Mouse (Mus musculus): ENCODE results near the gene Fibcd1. TPM values are rescaled to one million over a fixed set of nuclear protein-coding genes. Genes with fewer than 3 reads are reported as not detected.

Gene Fibcd1
- total and polyA plus RNA-seq, 2 experiments: not detected

- no peak for TF ChIP-seq CTCF (IDR thresholded peaks at IDR 0.05; ENCODE audit: low read depth, low read length)
- TF ChIP-seq POLR2A (IDR thresholded peaks at IDR 0.05; ENCODE audit: extremely low read depth, insufficient read depth, low read length): no peak
- Histone ChIP-seq H3K27me3 (ENCODE audit: control insufficient read depth, insufficient read depth, low read length) (peaks cover 21% of the 10 kb centered on the region), H3K36me3 (ENCODE audit: control insufficient read depth, insufficient read depth, low read length) (no peaks in the 10 kb centered on the region), H3K79me2 (ENCODE audit: control insufficient read depth, insufficient read depth, low read length) (no peaks in the 10 kb centered on the region), H3K4me3 (ENCODE audit: insufficient read depth, low read depth, low read length) (no peak overlapping the region), H3K4me1 (ENCODE audit: control insufficient read depth, insufficient read depth, low read length) (peaks cover 2% of the 10 kb centered on the region; the same call in 1 of the 2 replicates), H3K9ac (ENCODE audit: low read depth, low read length) (no peak overlapping the region), H3K27ac (replicated peaks; ENCODE audit: insufficient read depth, low read depth, low read length) (no peak overlapping the region)
- WGBS: 25% methylated on average over 10 of the region's 10 CpGs
- no peak for DNase-seq (ENCODE audit: extremely low read depth, low read depth, low spot score)
These were observed 1.1 kb downstream of the Fibcd1 start for GRCm38 (mm10) chr2:31844729-31845136.

- no peak for DNase-seq (ENCODE audit: extremely low read depth, low read depth, low spot score)
- Histone ChIP-seq H3K36me3 (ENCODE audit: control insufficient read depth, insufficient read depth, low read length) (no peaks in the 10 kb centered on the region), H3K4me1 (ENCODE audit: control insufficient read depth, insufficient read depth, low read length) (no peaks in the 10 kb centered on the region), H3K4me3 (ENCODE audit: insufficient read depth, low read depth, low read length) (no peak overlapping the region), H3K27ac (replicated peaks; ENCODE audit: insufficient read depth, low read depth, low read length) (no peak overlapping the region), H3K9ac (ENCODE audit: low read depth, low read length) (no peak overlapping the region), H3K27me3 (ENCODE audit: control insufficient read depth, insufficient read depth, low read length) (no peaks in the 10 kb centered on the region), H3K79me2 (ENCODE audit: control insufficient read depth, insufficient read depth, low read length) (no peaks in the 10 kb centered on the region)
- WGBS: 60% methylated on average over 1 of the region's 1 CpGs
- TF ChIP-seq CTCF (IDR thresholded peaks at IDR 0.05; ENCODE audit: low read depth, low read length) (no peak), POLR2A (IDR thresholded peaks at IDR 0.05; ENCODE audit: extremely low read depth, insufficient read depth, low read length) (no peak)
These were observed 6.9 kb downstream of the Fibcd1 start for GRCm38 (mm10) chr2:31838868-31839267.

- no peak overlapping the region for H3K4me3 ChIP-seq (ENCODE audit: insufficient read depth, low read depth, low read length)
- TF ChIP-seq CTCF (IDR thresholded peaks at IDR 0.05; ENCODE audit: low read depth, low read length) (no peak), POLR2A (IDR thresholded peaks at IDR 0.05; ENCODE audit: extremely low read depth, insufficient read depth, low read length) (no peak)
- WGBS: 53% methylated on average over 6 of the region's 6 CpGs
- H3K27me3 ChIP-seq (ENCODE audit: control insufficient read depth, insufficient read depth, low read length): no peaks in the 10 kb centered on the region
- no peak overlapping the region for H3K9ac ChIP-seq (ENCODE audit: low read depth, low read length)
- DNase-seq (ENCODE audit: extremely low read depth, low read depth, low spot score): no peak
- H3K79me2 ChIP-seq (ENCODE audit: control insufficient read depth, insufficient read depth, low read length): no peaks in the 10 kb centered on the region
- no peaks in the 10 kb centered on the region for H3K36me3 ChIP-seq (ENCODE audit: control insufficient read depth, insufficient read depth, low read length)
- no peaks in the 10 kb centered on the region for H3K4me1 ChIP-seq (ENCODE audit: control insufficient read depth, insufficient read depth, low read length)
- no peak overlapping the region for H3K27ac ChIP-seq (replicated peaks; ENCODE audit: insufficient read depth, low read depth, low read length)
These were observed 8.8 kb downstream of the Fibcd1 start for GRCm38 (mm10) chr2:31836985-31837384.

- Histone ChIP-seq H3K36me3 (ENCODE audit: control insufficient read depth, insufficient read depth, low read length) (no peaks in the 10 kb centered on the region), H3K4me3 (ENCODE audit: insufficient read depth, low read depth, low read length) (no peak overlapping the region), H3K4me1 (ENCODE audit: control insufficient read depth, insufficient read depth, low read length) (no peaks in the 10 kb centered on the region), H3K79me2 (ENCODE audit: control insufficient read depth, insufficient read depth, low read length) (no peaks in the 10 kb centered on the region), H3K27ac (replicated peaks; ENCODE audit: insufficient read depth, low read depth, low read length) (no peak overlapping the region), H3K27me3 (ENCODE audit: control insufficient read depth, insufficient read depth, low read length) (no peaks in the 10 kb centered on the region), H3K9ac (ENCODE audit: low read depth, low read length) (no peak overlapping the region)
- WGBS: 71% methylated on average over 10 of the region's 10 CpGs
- no peak for DNase-seq (ENCODE audit: extremely low read depth, low read depth, low spot score)
- TF ChIP-seq CTCF (IDR thresholded peaks at IDR 0.05; ENCODE audit: low read depth, low read length) (no peak), POLR2A (IDR thresholded peaks at IDR 0.05; ENCODE audit: extremely low read depth, insufficient read depth, low read length) (no peak)
These were observed 9.7 kb downstream of the Fibcd1 start for GRCm38 (mm10) chr2:31836091-31836490.

GRCm38 (mm10) chr2:31828311-31828825, 17.4 kb downstream of the Fibcd1 start:
- Histone ChIP-seq H3K36me3 (ENCODE audit: control insufficient read depth, insufficient read depth, low read length) (no peaks in the 10 kb centered on the region), H3K27ac (replicated peaks; ENCODE audit: insufficient read depth, low read depth, low read length) (no peak overlapping the region), H3K27me3 (ENCODE audit: control insufficient read depth, insufficient read depth, low read length) (no peaks in the 10 kb centered on the region), H3K79me2 (ENCODE audit: control insufficient read depth, insufficient read depth, low read length) (no peaks in the 10 kb centered on the region), H3K9ac (ENCODE audit: low read depth, low read length) (no peak overlapping the region), H3K4me1 (ENCODE audit: control insufficient read depth, insufficient read depth, low read length) (peaks cover 6% of the 10 kb centered on the region; the same call in 1 of the 2 replicates), H3K4me3 (ENCODE audit: insufficient read depth, low read depth, low read length) (no peak overlapping the region)
- DNase-seq (ENCODE audit: extremely low read depth, low read depth, low spot score): no peak
- TF ChIP-seq POLR2A (IDR thresholded peaks at IDR 0.05; ENCODE audit: extremely low read depth, insufficient read depth, low read length): no peak
- TF ChIP-seq CTCF (IDR thresholded peaks at IDR 0.05; ENCODE audit: low read depth, low read length): no peak
- 71% methylated on average over 4 of the region's 4 CpGs for WGBS

GRCm38 (mm10) chr2:31827877-31828276, 17.9 kb downstream of the Fibcd1 start:
- no peak for DNase-seq (ENCODE audit: extremely low read depth, low read depth, low spot score)
- TF ChIP-seq POLR2A (IDR thresholded peaks at IDR 0.05; ENCODE audit: extremely low read depth, insufficient read depth, low read length): no peak
- no peak for TF ChIP-seq CTCF (IDR thresholded peaks at IDR 0.05; ENCODE audit: low read depth, low read length)

More at GRCm38 (mm10) chr2:31827877-31828276, 17.9 kb downstream of the Fibcd1 start:
- H3K4me1 ChIP-seq (ENCODE audit: control insufficient read depth, insufficient read depth, low read length): peaks cover 6% of the 10 kb centered on the region; the same call in 1 of the 2 replicates
- no peak overlapping the region for H3K4me3 ChIP-seq (ENCODE audit: insufficient read depth, low read depth, low read length)
- 63% methylated on average over 7 of the region's 7 CpGs for WGBS
- H3K9ac ChIP-seq (ENCODE audit: low read depth, low read length): no peak overlapping the region
- H3K79me2 ChIP-seq (ENCODE audit: control insufficient read depth, insufficient read depth, low read length): no peaks in the 10 kb centered on the region
- H3K27me3 ChIP-seq (ENCODE audit: control insufficient read depth, insufficient read depth, low read length): no peaks in the 10 kb centered on the region
- H3K27ac ChIP-seq (replicated peaks; ENCODE audit: insufficient read depth, low read depth, low read length): no peak overlapping the region
- no peaks in the 10 kb centered on the region for H3K36me3 ChIP-seq (ENCODE audit: control insufficient read depth, insufficient read depth, low read length)
